Mouse (Mus musculus) left cerebral cortex, postnatal 4 days (tissue): ENCODE measurements at regions not wholly inside any gene's neighbourhood (a gene's known extent, or its start where the extent isn't known, plus 50 kb on each side); places are given as distances from the start of the nearest gene placed in this dataset.

Source experiments
- DNase-seq: peaks from one replicate; pipeline ENCODE4 v3.0.0-alpha.2; 2022
- intact Hi-C: fragments of 180-260 bp; cut with DNase I; formaldehyde crosslinking; loops from one replicate; pipeline ENCODE4 v1.15.1; 2025

DNA sequence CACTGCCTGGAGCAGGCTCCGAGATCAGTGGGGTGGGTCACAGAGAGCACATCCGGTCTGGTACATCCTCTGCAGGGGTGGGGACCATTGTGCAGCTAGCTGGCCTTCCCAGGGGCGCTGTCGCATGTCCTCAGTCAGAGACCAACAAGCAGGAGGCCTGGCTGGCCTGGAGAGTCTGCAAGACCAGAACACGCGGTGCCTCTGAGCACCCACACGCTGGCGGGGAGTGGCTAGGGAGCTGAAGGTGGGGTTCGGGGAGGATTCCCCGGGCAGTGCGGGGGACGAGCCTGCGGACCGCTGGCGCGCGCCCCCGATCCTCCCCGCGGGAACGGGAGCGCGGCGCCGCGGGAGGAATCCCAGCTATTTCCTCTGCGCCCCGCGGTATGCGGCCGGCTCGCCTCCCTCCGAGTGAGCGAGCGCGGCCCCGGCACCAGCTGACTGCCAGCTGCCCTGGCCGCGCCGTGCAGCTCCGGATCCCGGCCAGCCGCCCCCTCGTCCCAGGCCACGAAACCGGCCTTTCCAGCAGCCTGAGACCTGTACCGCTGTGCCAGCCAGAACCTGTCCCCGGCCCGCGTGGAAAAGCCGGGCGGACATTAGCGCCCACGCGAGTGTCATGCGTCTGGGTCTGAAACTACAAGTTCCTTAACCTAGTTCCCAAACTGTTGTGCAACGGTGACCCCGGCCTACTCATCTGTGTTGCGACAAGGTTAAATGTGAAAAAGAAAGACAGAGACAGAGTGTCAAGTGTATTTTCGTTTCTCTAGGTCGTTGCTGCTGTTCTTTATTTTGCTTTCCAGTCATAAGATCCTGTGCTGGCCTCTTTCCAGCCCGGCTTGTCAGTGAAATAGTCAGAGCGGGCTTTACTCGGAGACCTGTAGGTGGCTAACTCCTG lies 61.2 kb downstream of the Pkdcc start:
- DNase-seq: peak; percentile 61
- intact Hi-C loops: loop anchor here (10.0 kb wide), 3 partner anchors 99 to 359 kb away; partner anchors contain the start of gene Kcng3

DNA sequence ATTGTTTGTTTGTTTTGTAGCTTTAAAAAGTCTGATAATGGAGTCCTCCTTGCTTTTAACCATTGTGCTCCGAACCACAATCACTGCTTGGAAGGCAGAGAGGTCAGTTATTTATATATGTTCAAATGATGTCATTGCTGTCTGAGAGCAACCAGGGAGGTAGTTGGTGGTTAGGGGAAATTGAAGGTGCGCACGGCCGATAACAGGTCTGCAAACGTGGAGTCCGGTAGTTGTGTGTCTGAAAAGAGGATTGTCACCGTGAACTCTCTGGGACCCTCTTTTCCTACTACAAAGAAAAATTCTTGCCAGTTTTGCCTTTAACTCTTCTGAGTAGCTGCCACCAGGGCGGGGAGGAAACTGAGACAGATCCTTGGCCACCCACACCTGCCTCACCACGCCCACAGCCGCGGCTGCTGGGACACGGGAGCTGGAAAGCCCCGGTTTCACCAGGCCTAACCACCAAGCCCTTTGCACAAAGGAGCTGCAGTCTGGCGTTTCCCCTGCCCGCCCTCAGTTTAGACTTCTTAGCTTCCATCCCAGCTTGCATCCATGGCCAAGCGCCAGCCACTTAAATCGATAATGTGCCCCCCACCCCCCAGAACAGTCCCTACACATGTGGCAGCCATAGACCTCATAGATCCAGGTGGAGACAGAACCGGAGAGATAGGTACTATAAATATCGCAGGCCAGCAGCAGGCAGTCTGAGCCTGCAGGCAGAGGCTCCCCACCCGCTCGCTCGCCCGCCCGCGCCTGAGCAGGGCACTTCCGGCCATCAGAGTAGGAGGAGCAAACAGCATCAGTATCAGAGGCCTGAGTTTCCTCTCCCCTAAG lies 62.2 kb downstream of the Pkdcc start:
- intact Hi-C loops: loop anchor here (10.0 kb wide), 3 partner anchors 97 to 357 kb away; partner anchors contain the start of gene Kcng3
- peak; percentile 44 for DNase-seq

DNA sequence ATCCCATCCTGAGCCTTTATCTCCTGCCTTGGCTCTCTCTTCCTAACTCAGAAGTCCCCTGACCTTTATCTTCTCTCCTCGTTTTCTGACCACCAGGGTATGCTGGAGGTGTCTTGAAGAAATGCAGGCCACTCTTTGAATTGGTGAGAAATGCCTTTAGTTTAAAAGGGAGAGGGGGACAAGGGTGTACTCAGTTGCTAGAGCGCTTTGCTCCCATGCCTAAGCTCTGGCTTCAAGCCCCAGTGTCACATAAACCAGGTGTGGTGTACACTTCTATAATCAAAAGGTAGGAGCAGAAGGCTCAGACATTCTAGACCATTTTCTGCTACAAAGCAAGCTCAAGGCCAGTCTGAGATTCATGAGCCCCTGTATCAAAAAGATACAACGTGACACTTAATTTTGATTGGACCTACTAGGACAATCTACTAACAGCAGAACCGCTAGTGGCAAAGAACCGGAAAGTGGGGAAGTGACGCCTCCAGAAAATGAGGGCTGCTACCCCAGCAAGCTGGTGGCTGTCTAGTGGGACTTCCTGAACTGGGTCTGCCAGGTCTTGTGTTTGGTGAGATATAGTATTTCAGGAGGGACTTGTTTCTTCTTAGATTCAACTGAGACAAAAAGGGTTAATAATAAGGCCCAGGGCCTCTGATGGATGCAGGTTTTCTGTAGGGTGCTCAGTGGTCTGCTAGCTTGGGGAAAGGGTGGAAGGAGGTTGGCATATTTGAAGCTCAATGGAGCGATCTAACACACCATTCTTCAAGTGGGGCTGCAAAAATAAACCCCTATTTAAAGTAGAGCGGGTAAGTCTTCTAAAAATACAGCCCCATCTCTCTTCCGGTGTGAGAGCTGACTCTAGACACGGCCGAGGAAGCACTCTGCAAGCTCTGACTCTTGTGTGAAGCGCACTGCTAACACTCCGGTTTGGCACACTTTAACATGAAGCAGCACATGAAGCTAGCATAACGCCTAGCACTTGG lies 63.1 kb downstream of the Pkdcc start:
- DNase-seq: no peak
- intact Hi-C loops: loop anchor here (10.0 kb wide), 3 partner anchors 97 to 357 kb away; partner anchors contain the start of gene Kcng3

DNA sequence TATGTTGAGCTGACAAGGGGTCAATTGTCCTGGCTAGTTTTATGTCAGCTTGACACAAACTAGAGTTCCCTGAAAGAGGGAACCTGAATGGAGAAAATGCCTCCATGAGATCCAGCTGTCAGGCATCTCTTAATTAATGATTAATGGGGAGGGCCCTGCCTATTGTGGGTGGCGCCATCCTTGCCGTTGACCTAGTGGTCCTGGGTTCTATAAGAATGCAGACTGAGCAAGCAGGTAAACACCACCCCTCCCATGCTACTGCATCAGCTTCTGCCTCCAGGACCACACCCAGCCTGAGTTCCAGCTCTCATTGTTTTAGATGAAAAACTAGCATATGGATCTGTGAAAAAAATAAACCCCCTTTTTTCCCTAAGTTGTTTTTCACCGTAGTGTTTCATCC lies 67.4 kb upstream of the Eml4 start:
- intact Hi-C loops: no loop called here
- no peak for DNase-seq

DNA sequence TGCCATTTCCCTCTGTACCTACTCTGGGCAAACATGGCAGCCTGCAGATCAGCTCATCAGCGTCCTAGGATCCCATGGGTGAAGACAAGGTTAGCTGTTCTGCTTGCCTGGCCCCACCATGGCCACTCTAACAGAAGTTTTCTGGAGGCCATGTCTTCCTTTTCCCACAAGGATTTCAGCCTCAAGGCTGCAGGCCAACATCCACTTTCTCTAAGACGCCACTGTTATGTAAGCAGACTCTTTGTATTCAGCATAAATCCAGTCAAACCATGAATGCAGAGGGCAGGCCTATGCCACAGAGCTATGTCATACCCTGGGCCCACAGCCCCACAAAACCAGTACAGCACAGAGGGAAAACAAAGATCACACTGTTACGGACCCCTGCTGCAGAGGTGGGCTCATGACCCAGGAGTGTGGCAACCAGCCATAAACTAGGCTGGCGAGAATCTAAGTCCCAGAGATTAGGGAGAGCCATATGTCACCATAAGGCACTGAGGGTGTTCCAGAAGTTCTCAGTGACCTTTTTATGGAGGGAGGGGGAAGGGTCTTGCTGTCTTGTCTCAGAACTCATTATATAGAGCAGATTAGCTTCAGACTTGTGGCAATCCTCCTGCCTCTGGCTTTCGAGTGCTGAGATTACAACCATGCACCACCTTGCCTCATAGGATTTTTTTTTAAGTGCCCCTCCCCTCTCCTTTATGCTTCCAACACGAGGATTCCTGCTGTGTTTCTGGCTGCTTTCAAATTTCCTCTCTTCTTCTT lies 63.2 kb upstream of the Eml4 start:
- DNase-seq: peak; percentile 20
- intact Hi-C loops: no loop called here

DNA sequence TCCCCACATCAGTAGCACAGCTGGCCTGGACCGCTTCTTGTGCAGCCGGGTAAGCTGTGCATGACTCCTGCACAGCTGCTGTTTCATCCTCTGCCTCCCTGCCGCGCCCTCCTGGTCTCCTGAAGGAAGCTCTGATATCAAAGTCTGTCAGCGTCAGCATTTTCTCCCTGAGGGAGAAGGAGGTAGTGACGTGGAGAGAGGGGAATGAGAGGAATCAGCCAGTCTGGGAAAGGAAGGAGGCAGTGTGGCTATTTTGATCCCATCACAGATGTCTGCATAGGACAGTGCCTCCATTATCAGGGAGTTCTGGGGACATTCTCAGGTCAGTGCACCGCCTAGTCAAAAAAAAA lies 62.6 kb upstream of the Eml4 start:
- intact Hi-C loops: no loop called here
- peak; percentile 20 for DNase-seq

DNA sequence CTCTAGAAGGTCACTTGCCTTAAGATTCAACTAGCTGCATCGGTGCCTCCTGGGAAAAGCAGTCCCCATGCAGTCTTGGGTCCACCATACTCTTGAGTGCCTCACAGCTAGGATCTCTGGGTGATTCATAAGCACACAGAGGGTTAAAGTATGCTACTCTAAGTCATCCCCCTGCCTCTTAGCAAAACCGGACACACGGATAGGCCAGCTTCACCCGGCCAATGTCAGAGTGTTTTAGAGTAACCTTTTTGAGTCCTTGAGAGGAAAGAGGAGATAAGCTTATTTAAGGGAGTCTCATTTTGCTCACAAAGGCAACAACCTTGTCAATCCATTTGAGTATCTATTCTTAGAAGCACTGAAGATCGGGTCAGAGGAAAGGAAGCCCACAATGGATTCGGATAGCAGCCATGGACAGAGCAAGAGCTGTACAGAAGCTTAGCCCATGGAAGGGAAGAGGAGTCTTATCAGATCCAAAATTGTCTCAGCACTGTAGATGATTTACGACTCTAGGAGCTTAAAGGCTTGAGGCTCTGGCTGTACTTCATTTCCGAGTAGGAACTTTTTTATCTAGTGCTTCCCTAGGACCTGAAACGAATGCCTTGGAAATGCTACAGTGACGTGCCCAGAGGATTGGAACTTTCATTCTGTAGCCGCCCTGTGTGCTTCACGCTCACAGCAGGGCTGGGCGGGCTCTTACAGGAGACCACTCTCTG lies 55.0 kb upstream of the Eml4 start:
- intact Hi-C loops: no loop called here
- DNase-seq: no peak

DNA sequence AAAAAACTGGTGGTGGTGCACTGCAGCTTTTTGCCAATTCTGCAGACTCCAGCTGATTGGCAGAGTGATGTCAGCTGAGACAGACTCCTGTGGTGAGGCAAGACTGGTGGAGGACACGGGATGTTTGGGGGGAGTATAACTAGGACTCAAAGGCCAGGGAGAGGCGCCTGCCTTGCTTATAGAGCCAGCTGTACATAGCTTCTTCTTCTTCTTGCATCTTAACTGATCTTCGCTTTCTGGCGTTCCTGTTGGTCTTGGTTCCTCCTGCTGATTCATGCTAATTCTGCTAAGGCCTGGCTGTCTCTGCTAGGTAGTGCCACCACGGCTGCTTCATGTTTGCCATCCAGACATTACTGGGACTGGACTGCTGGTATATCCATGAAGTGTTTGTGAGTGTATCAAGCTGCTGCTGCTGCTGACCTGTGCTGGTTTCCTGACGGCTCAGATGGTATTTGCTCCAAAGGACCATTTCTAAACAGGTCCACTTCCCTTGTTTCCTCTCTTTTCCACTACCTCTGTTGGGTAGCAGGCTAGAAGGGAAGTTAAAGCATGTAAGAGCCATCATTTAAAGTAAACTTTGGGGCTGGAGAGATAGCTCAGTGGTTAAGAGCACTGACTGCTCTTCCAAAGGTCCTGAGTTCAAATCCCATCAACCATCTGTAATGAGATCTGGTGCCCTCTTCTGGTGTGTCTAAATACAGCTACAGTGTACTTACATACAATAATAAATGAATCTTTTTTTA lies 53.2 kb upstream of the Eml4 start:
- intact Hi-C loops: no loop called here
- DNase-seq: no peak
